Mouse (Mus musculus): ENCODE results near the gene Dst. TPM values are rescaled to one million over a fixed set of nuclear protein-coding genes. Genes with fewer than 3 reads are reported as not detected.

Gene Dst
- polyA plus RNA-seq, 1 experiment from 2014 or later: 28.4 TPM

- no peak overlapping the region for H3K9ac ChIP-seq
- ATAC-seq (ENCODE audit: insufficient number of reproducible peaks, low FRiP score): no peak
- no peak overlapping the region for H3K27ac ChIP-seq (ENCODE audit: poor library complexity, severe bottlenecking)
- no peaks in the 10 kb centered on the region for H3K9me3 ChIP-seq (replicated peaks)
- peaks cover 11% of the 10 kb centered on the region; the same call in 1 of the 2 replicates for H3K4me1 ChIP-seq (replicated peaks)
- H3K36me3 ChIP-seq: no peaks in the 10 kb centered on the region
- H3K4me3 ChIP-seq: no peak overlapping the region
- H3K4me2 ChIP-seq: no peak overlapping the region
- 88% methylated on average over 12 of the region's 12 CpGs for WGBS
- no peaks in the 10 kb centered on the region for H3K27me3 ChIP-seq (replicated peaks)
These were observed 72.4 kb downstream of the Dst start for GRCm38 (mm10) chr1:33980420-33980819.

GRCm38 (mm10) chr1:33989643-33990042 lies 81.6 kb downstream of the Dst start:
- Histone ChIP-seq H3K9ac (no peak overlapping the region), H3K9me3 (replicated peaks) (no peaks in the 10 kb centered on the region), H3K27ac (ENCODE audit: poor library complexity, severe bottlenecking) (peak overlapping the region; percentile 57; the same call in 1 of the 2 replicates), H3K36me3 (no peaks in the 10 kb centered on the region), H3K4me2 (peak overlapping the region; percentile 16; the same call in 1 of the 2 replicates), H3K4me1 (replicated peaks) (peaks cover 25% of the 10 kb centered on the region), H3K27me3 (replicated peaks) (no peaks in the 10 kb centered on the region), H3K4me3 (no peak overlapping the region)
- 46% methylated on average over 13 of the region's 13 CpGs for WGBS
- no peak for ATAC-seq (ENCODE audit: insufficient number of reproducible peaks, low FRiP score)

GRCm38 (mm10) chr1:33991067-33991466 lies 83.0 kb downstream of the Dst start:
- no peak for ATAC-seq (ENCODE audit: insufficient number of reproducible peaks, low FRiP score)
- Histone ChIP-seq H3K27me3 (replicated peaks) (no peaks in the 10 kb centered on the region), H3K4me1 (replicated peaks) (peaks cover 25% of the 10 kb centered on the region), H3K36me3 (no peaks in the 10 kb centered on the region), H3K27ac (ENCODE audit: poor library complexity, severe bottlenecking) (no peak overlapping the region), H3K4me3 (no peak overlapping the region), H3K4me2 (no peak overlapping the region), H3K9ac (no peak overlapping the region), H3K9me3 (replicated peaks) (no peaks in the 10 kb centered on the region)
- WGBS: 65% methylated on average over 6 of the region's 6 CpGs

- ATAC-seq (ENCODE audit: insufficient number of reproducible peaks, low FRiP score): no peak
- H3K27me3 ChIP-seq (replicated peaks): no peaks in the 10 kb centered on the region
- H3K36me3 ChIP-seq: no peaks in the 10 kb centered on the region
- 60% methylated on average over 11 of the region's 11 CpGs for WGBS
- H3K4me1 ChIP-seq (replicated peaks): peaks cover 25% of the 10 kb centered on the region
- H3K27ac ChIP-seq (ENCODE audit: poor library complexity, severe bottlenecking): no peak overlapping the region
- no peak overlapping the region for H3K4me2 ChIP-seq
- H3K4me3 ChIP-seq: no peak overlapping the region
- H3K9me3 ChIP-seq (replicated peaks): no peaks in the 10 kb centered on the region
- no peak overlapping the region for H3K9ac ChIP-seq
These were observed 84.8 kb downstream of the Dst start for GRCm38 (mm10) chr1:33992810-33993209.

- no peaks in the 10 kb centered on the region for H3K36me3 ChIP-seq
- H3K4me2 ChIP-seq: no peak overlapping the region
- no peaks in the 10 kb centered on the region for H3K27me3 ChIP-seq (replicated peaks)
- H3K4me3 ChIP-seq: no peak overlapping the region
- WGBS: 43% methylated on average over 9 of the region's 9 CpGs
- no peak overlapping the region for H3K27ac ChIP-seq (ENCODE audit: poor library complexity, severe bottlenecking)
- no peaks in the 10 kb centered on the region for H3K9me3 ChIP-seq (replicated peaks)
- peaks cover 25% of the 10 kb centered on the region for H3K4me1 ChIP-seq (replicated peaks)
- no peak overlapping the region for H3K9ac ChIP-seq
- no peak for ATAC-seq (ENCODE audit: insufficient number of reproducible peaks, low FRiP score)
These were observed 86.2 kb downstream of the Dst start for GRCm38 (mm10) chr1:33994201-33994600.

GRCm38 (mm10) chr1:33995386-33995785 lies 87.4 kb downstream of the Dst start:
- Histone ChIP-seq H3K27me3 (replicated peaks) (no peaks in the 10 kb centered on the region), H3K27ac (ENCODE audit: poor library complexity, severe bottlenecking) (no peak overlapping the region), H3K9ac (no peak overlapping the region), H3K4me3 (no peak overlapping the region), H3K4me2 (no peak overlapping the region), H3K9me3 (replicated peaks) (no peaks in the 10 kb centered on the region), H3K4me1 (replicated peaks) (peaks cover 16% of the 10 kb centered on the region; the same call in 1 of the 2 replicates), H3K36me3 (no peaks in the 10 kb centered on the region)
- WGBS: 85% methylated on average over 6 of the region's 6 CpGs
- no peak for ATAC-seq (ENCODE audit: insufficient number of reproducible peaks, low FRiP score)

- 79% methylated on average over 5 of the region's 5 CpGs for WGBS
- Histone ChIP-seq H3K9me3 (replicated peaks) (no peaks in the 10 kb centered on the region), H3K27ac (ENCODE audit: poor library complexity, severe bottlenecking) (no peak overlapping the region), H3K4me3 (no peak overlapping the region), H3K4me1 (replicated peaks) (peaks cover 11% of the 10 kb centered on the region; the same call in 1 of the 2 replicates), H3K9ac (no peak overlapping the region), H3K4me2 (no peak overlapping the region), H3K36me3 (no peaks in the 10 kb centered on the region), H3K27me3 (replicated peaks) (no peaks in the 10 kb centered on the region)
- no peak for ATAC-seq (ENCODE audit: insufficient number of reproducible peaks, low FRiP score)
These were observed 88.3 kb downstream of the Dst start for GRCm38 (mm10) chr1:33996105-33996887.

- H3K4me3 ChIP-seq: no peak overlapping the region
- no peaks in the 10 kb centered on the region for H3K9me3 ChIP-seq (replicated peaks)
- H3K27me3 ChIP-seq (replicated peaks): no peaks in the 10 kb centered on the region
- peaks cover 7% of the 10 kb centered on the region for H3K4me1 ChIP-seq (replicated peaks)
- H3K27ac ChIP-seq (ENCODE audit: poor library complexity, severe bottlenecking): no peak overlapping the region
- no peak overlapping the region for H3K9ac ChIP-seq
- 85% methylated on average over 4 of the region's 4 CpGs for WGBS
- ATAC-seq (ENCODE audit: insufficient number of reproducible peaks, low FRiP score): no peak
- H3K36me3 ChIP-seq: no peaks in the 10 kb centered on the region
- H3K4me2 ChIP-seq: no peak overlapping the region
These were observed 94.3 kb downstream of the Dst start for GRCm38 (mm10) chr1:34002321-34002720.

- 36% methylated on average over 9 of the region's 9 CpGs for WGBS
- H3K4me1 ChIP-seq (replicated peaks): peaks cover 13% of the 10 kb centered on the region
- H3K27me3 ChIP-seq (replicated peaks): no peaks in the 10 kb centered on the region
- no peak overlapping the region for H3K4me2 ChIP-seq
- no peaks in the 10 kb centered on the region for H3K9me3 ChIP-seq (replicated peaks)
- no peaks in the 10 kb centered on the region for H3K36me3 ChIP-seq
- no peak overlapping the region for H3K27ac ChIP-seq (ENCODE audit: poor library complexity, severe bottlenecking)
- no peak overlapping the region for H3K4me3 ChIP-seq
- H3K9ac ChIP-seq: no peak overlapping the region
- no peak for ATAC-seq (ENCODE audit: insufficient number of reproducible peaks, low FRiP score)
These were observed 94.9 kb downstream of the Dst start for GRCm38 (mm10) chr1:34002970-34003369.

- Histone ChIP-seq H3K4me1 (replicated peaks) (peaks cover 15% of the 10 kb centered on the region), H3K9me3 (replicated peaks) (no peaks in the 10 kb centered on the region), H3K4me2 (peak overlapping the region; percentile 92), H3K27me3 (replicated peaks) (no peaks in the 10 kb centered on the region), H3K4me3 (peak overlapping the region; percentile 56), H3K36me3 (no peaks in the 10 kb centered on the region), H3K27ac (ENCODE audit: poor library complexity, severe bottlenecking) (peak overlapping the region; percentile 9; the same call in 1 of the 2 replicates), H3K9ac (peak overlapping the region; percentile 56; the same call in 1 of the 2 replicates)
- ATAC-seq (ENCODE audit: insufficient number of reproducible peaks, low FRiP score): no peak
- WGBS: 11% methylated on average over 10 of the region's 10 CpGs
These were observed 97.3 kb downstream of the Dst start for GRCm38 (mm10) chr1:34005238-34005725.

GRCm38 (mm10) chr1:34005726-34006638 lies 98.0 kb downstream of the Dst start:
- no peaks in the 10 kb centered on the region for H3K9me3 ChIP-seq (replicated peaks)
- peaks cover 19% of the 10 kb centered on the region for H3K4me1 ChIP-seq (replicated peaks)
- no peaks in the 10 kb centered on the region for H3K36me3 ChIP-seq
- peak overlapping the region; percentile 73 for H3K9ac ChIP-seq
- H3K4me3 ChIP-seq: peak overlapping the region; percentile 56
- peak overlapping the region; percentile 92 for H3K4me2 ChIP-seq
- H3K27ac ChIP-seq (ENCODE audit: poor library complexity, severe bottlenecking): peak overlapping the region; percentile 9; the same call in 1 of the 2 replicates
- no peaks in the 10 kb centered on the region for H3K27me3 ChIP-seq (replicated peaks)
- under 1% methylated on average over 29 of the region's 29 CpGs for WGBS
- ATAC-seq (ENCODE audit: insufficient number of reproducible peaks, low FRiP score): peak; percentile 74
